Mouse (Mus musculus) lung, postnatal 25 days (tissue): ENCODE results near the gene Grasp.

ENCODE experiments used
- DNase-seq: peaks from one replicate; pipeline ENCODE4 v3.0.0; 2022; ENCODE audit warnings: low spot score

Grasp gene

DNA sequence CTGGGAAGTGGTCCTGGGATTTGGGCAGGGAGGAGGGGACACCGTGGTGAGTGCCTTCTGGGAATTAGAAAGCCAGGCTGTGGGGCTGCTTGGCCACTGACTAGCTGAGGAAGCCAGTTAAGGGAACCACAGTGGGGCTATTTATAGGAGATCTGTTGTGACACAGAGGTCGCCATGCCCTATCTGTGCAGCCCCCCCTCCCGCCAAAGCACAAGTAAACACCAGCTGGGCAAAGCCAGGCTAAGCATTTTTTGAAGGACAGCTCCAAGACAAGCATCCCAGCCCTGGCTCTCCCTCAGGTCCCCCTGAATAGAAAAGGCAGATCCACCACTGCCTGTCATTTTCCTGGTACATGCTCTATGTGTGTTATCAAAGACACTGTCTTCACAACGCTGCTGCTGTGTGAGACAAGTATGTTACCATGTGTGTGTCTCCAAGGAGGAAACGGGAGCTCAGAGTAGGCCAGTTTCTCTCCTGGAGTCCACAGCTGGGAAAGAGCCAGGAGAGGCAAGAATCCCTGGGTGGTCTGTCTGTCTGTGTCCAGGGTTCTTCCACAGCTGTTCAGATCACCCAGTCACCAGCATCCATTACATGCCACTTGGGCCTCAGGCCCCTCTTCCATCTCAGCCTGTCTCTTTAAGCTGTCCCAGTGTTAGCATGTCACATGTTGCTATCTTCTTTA is 24.2 kb downstream of the Grasp start:
- no peak for DNase-seq

DNA sequence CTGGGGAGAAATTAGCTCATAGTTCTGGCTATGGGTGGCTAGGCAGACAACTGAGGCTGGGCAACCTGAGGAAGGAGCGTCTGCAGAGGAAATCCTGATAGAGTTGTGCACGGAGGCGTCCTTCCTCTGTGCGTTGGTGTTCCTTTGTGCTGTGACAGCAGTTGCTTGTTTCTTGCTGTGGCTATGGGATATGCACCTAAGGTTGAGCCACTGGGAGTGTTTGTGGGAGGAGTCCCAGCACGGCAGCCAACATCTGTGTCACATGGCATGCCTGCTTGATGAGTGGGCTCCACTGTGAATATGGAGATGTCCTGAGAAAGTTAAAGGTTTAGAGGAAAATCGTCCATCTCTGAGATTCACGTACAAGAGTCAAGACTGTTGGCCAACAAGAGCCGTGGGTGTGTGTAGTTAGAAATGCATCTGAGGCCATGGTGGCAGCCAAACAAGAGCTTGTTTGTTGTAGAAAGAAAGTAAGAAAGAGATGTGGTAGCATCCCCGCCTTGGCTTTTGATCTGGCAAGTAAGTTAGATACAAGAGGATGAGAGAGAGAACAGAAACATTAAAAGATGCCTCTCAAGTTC is 26.3 kb downstream of the Grasp start:
- DNase-seq = no peak

DNA sequence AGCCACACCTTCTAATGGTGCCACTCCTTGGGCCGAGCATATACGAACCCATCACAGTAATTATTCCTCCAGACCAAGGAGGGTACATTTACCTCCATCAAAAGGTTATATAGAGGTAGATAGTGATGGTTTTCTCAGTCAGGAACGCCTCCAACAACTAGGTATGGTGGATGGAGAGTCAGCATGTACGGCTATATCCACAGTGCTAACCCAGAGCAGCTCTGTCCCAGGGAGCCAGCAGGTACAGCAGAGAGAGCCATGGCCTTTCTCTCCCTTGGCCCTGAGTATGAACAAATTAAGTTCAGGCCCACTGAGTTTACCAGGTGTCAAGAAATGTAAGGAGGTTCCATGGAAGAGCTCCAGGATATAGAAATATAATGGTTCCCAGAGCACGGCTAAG is 27.9 kb downstream of the Grasp start:
- no peak for DNase-seq

DNA sequence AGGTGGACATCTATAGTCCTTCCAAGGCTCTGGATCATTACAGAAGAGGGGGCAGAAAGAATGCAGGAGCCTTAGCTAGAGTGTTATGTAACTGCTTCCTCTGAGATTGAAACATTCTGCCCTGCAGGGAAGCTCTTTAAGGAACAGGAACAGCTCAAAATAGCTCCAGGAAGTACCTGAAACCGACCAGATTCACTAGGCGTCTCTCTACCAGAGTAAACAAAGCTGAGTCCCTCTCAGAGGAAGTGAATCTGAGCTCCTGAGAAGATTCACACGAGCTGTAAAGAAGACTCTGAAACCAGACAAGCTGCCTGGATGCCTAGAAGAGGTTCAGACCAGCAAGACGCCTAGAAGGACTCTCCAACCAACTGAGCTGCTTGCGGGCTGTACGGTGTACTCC is 28.6 kb downstream of the Grasp start:
- DNase-seq = no peak

DNA sequence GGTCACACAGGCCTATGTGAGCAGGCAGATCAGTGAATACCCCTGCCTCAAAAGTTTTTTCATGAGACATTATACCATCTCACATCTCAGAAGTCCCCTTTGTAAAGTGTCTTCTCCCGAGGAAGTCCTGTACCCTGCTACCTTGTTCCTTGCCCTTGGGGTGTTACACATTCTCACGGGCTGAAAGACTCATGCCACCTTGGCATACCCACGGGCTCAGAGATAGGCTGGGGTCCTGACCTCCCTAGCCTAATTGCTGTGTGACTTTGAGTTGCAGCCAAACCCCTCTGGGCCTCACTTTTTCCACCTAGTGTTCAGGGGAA is 29.5 kb downstream of the Grasp start:
- no peak for DNase-seq

- DNase-seq = peak; percentile 90
These were observed 30.2 kb downstream of the Grasp start, which contains the start of gene Nr4a1 for GRCm38 (mm10) chr15:101253886-101254795. Nr4a1 (plus strand) TSS chr15:101254269.

DNA sequence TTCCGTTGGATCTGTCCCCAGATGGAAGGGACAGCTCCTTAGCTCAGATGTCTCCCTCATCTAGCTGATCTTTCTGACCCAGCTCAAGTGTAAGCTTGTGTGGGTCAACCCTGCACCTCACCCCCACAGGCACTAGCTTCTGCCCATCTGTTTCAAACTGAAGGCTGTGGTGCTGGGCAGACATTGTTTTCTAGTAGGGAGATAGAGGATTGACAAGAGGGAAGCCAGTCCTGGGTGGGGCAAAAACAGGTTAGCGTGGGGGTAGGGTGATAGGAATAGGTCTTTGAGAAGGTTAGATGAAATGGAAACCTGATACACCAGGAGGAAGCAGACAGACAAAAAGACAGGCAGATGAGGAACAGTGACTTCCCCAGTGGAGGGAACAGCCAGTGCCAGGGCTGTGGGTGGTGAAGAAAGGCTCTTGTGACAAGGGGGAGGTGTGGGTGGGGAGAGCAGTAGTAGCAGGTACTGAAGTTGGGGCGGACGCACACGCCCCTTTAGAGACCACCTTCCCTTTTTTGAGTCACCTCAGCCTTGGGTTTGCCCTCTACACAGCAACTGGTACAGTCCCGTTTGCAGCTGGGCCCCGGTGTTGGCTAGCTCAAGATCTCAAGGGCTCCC is 32.0 kb downstream of the Grasp start:
- DNase-seq = peak; percentile 37

DNA sequence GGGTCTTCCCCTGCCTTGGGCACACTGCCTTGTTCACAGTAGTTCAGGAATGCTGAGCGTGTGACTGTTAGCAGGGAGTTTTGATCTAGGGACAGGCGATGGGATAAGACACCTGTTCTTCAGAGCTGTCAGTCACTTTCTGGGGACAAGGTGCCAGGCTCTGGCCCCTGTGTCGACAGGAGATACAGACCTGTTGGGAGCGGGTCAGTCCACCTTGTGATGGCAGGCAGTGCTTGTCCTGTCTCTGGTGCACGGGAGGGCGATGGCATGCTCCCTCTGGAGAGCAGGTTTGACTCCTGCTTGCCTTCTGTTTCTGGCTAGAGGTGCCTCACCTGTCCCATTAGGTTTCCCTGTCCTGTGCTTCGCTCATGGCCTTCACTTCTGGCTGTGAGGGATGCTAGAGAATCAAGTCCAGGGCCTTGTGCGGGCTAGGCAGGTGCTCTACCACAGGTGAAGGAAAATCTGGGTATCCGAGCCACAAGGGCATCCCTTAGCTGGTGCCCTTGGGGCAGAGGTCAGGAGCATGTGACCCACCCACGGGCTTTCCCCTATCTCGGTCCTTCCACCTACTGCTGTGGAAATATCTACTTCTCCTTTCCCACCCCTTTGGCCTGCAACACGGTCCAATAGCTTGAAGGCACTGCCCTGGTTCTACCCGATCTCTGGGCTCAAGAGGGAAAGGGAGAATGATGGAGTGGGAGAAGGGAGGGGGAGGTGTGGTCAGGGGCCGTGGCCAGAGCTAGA is 32.6 kb downstream of the Grasp start:
- DNase-seq = peak; percentile 38

GRCm38 (mm10) chr15:101258420-101258819 is 34.4 kb downstream of the Grasp start:
- DNase-seq = no peak

DNA sequence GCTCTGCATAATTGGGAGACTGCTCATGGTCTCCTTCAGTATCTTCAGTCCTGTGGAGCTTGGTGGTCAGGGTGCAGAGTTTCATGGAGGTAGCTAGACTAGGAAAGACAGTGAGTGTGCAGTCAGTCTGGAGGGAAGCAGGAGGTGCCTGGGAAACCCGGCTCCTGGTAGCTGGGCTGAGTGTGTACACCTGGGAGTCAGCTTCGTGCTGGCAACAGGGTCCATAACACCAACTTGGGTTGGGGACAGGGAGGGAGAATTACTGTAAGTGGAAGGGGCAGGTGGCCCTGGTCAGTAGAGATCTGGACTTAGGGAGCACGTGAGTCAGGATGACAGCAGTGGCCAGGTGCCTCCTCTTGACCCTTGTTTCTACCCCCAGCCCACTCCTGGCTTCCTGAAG is 35.9 kb downstream of the Grasp start:
- DNase-seq = no peak

- DNase-seq = peak; percentile 70
These were observed 36.4 kb downstream of the Grasp start for GRCm38 (mm10) chr15:101260387-101260786.

DNA sequence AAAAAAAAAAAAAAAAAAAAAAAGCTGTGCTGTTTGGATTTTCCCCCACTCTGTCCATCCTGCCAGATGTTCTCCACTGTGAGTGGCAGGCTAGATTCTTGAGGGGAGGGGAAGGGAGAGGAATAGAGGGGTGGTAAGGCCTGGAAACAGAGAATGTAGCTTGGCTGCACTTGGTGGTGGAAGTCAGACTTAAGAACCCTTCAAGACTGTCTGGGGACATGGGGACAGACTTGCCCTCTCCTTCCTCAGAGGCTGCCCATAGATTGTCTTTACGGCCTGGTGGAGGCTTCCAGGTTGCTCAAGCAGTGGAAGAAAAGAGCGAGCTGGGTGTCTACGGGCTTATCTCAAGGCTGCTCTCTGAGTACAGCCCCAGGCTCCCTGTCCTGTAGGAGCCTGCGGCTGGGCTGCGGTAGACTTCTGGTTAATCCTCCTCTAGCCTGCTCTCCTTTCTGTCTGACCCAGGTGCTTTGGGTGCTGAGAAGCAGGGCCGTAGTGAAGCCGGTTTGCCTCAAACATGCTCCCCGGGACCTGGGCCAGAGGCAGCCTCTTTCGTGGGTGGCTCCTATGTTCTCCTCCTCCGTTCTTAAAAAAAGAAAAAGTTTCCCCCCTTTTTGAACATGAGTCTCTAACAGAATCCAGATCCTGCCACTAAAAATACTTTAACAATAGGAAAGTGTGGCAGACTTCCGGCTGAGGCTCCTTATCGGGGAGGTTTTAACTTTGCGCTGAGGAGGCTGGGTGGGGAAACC is 37.1 kb downstream of the Grasp start:
- no peak for DNase-seq

DNA sequence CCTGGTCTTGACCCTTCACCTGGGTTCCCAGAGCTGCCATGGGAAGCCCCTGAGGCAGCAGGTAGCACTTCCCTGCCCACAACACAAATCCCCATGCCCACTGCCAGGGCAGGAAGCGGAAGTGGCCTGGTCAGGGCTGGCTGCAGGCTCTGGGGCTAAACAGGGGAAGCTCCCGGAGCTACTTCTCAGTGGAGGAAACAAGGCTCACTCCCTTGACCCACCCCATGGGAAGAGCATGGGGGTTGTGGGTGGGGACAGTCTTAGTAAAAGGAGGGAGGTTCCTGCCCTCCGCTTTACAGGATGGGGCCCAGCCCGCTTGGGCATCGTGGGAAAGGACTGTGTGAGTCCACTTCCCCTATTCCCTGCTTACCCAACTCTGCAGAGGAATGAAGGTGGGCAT is 38.5 kb downstream of the Grasp start:
- DNase-seq = peak; percentile 72

- peak; percentile 96 for DNase-seq
These were observed 42.4 kb downstream of the Grasp start for GRCm38 (mm10) chr15:101266132-101266963.

- peak; percentile 67 for DNase-seq
These were observed 43.4 kb downstream of the Grasp start for GRCm38 (mm10) chr15:101267053-101268032.

- no peak for DNase-seq
These were observed 46.3 kb downstream of the Grasp start for GRCm38 (mm10) chr15:101270101-101270820.

- no peak for DNase-seq
These were observed 47.1 kb downstream of the Grasp start for GRCm38 (mm10) chr15:101271107-101271506.

DNA sequence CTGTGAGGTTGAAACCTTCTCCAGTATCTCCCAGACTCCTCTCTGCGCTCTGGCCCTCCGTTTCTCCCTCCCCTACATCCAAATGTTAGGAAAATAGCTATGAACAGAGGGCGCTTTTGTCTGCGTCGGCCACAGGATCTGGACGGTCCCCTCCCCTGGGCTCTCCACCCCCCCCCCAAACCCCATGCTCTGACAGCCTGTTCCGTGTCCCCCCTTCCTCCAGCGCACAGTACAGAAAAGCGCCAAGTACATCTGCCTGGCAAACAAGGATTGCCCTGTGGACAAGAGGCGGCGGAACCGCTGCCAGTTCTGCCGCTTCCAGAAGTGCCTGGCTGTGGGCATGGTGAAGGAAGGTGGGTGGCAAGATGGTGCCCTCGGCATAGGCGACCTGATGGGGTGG is 47.5 kb downstream of the Grasp start:
- DNase-seq = no peak
